Mouse (Mus musculus) forebrain, embryonic 12.5 days (tissue): ENCODE data around the gene Odf3l1. TPM values are rescaled to one million over a fixed set of nuclear protein-coding genes. Genes with fewer than 3 reads are reported as not detected.

ENCODE experiments used
- ATAC-seq: fragments of 200-750 bp; cut with Nextera tagmentation; 2 replicates; pipeline ENCODE4 v1.8.0; 2017; ENCODE audit warnings: moderate TSS enrichment; ENCODE audit not compliant: low FRiP score
- H3K27ac ChIP-seq: fragments of 300-500 bp; sonication (generic); 2 replicates; pipeline ENCODE4 v1.5.1; 2016; ENCODE audit warnings: mild to moderate bottlenecking
- H3K27me3 ChIP-seq: fragments of 300-500 bp; sonication (generic); 2 replicates; pipeline ENCODE4 v1.6.1; 2016; ENCODE audit warnings: mild to moderate bottlenecking
- H3K36me3 ChIP-seq: fragments of 300-500 bp; sonication (generic); replicated peaks from 2 replicates; pipeline ENCODE4 v1.6.1; 2016; ENCODE audit warnings: mild to moderate bottlenecking
- H3K4me1 ChIP-seq: fragments of 300-500 bp; sonication (generic); 2 replicates; pipeline ENCODE4 v1.6.1; 2016
- H3K4me2 ChIP-seq: fragments of 300-500 bp; sonication (generic); 2 replicates; pipeline ENCODE4 v1.6.1; 2016; ENCODE audit warnings: mild to moderate bottlenecking, moderate library complexity
- H3K4me3 ChIP-seq: fragments of 300-500 bp; sonication (generic); replicated peaks from 2 replicates; pipeline ENCODE4 v1.5.1; 2016; ENCODE audit warnings: mild to moderate bottlenecking
- H3K9ac ChIP-seq: fragments of 300-500 bp; sonication (generic); 2 replicates; pipeline ENCODE4 v1.6.1; 2016; ENCODE audit warnings: mild to moderate bottlenecking
- H3K9me3 ChIP-seq: fragments of 300-500 bp; sonication (generic); 2 replicates; pipeline ENCODE4 v1.6.1; 2016
- WGBS: fragments of 180-500 bp; shearing (Covaris S2); methylation state at CpG from one replicate; pipeline ENCODE4 v1.1.7; 2016; 5-methylcytosine and 5-hydroxymethylcytosine counted together
- polyA plus RNA-seq: library from polyadenylated mRNA; unstranded; fragments of >200 nt; fragmentation: Nextera tagmentation; extraction: Ambion mirVana; gene quantifications from 2 replicates; pipeline ENCODE4 v1.2.1, GENCODE M21; 2016

Gene Odf3l1
- polyA plus RNA-seq, 1 experiment from 2014 or later: not detected

- ATAC-seq: no peak
- H3K4me2 ChIP-seq: no peak overlapping the region
- H3K27me3 ChIP-seq: peaks cover 23% of the 10 kb centered on the region
- 87% methylated on average over 10 of the region's 10 CpGs for WGBS
- no peaks in the 10 kb centered on the region for H3K9me3 ChIP-seq
- peaks cover 19% of the 10 kb centered on the region for H3K4me1 ChIP-seq
- H3K9ac ChIP-seq: no peak overlapping the region
- H3K27ac ChIP-seq: no peak overlapping the region
- no peaks in the 10 kb centered on the region for H3K36me3 ChIP-seq
- no peak overlapping the region for H3K4me3 ChIP-seq
These were observed 27.6 kb upstream of the Odf3l1 start for GRCm38 (mm10) chr9:56892111-56892510.

GRCm38 (mm10) chr9:56891517-56892011 lies 27.1 kb upstream of the Odf3l1 start:
- Histone ChIP-seq H3K36me3 (no peaks in the 10 kb centered on the region), H3K4me1 (peaks cover 19% of the 10 kb centered on the region), H3K27ac (no peak overlapping the region), H3K27me3 (peaks cover 23% of the 10 kb centered on the region), H3K9ac (peak overlapping the region; percentile 33; the same call in 1 of the 2 replicates), H3K4me3 (0 out of 2 replicates have a peak overlapping the region, but pooled peaks have one; percentile 4), H3K9me3 (no peaks in the 10 kb centered on the region), H3K4me2 (peak overlapping the region; percentile 42)
- peak; percentile 71 for ATAC-seq
- WGBS: 29% methylated on average over 12 of the region's 12 CpGs

GRCm38 (mm10) chr9:56890522-56891250 lies 26.2 kb upstream of the Odf3l1 start:
- WGBS: 73% methylated on average over 11 of the region's 11 CpGs
- H3K36me3 ChIP-seq: no peaks in the 10 kb centered on the region
- H3K4me1 ChIP-seq: peaks cover 19% of the 10 kb centered on the region
- H3K4me3 ChIP-seq: no peak overlapping the region
- H3K9me3 ChIP-seq: no peaks in the 10 kb centered on the region
- peaks cover 23% of the 10 kb centered on the region for H3K27me3 ChIP-seq
- H3K4me2 ChIP-seq: no peak overlapping the region
- no peak overlapping the region for H3K27ac ChIP-seq
- no peak overlapping the region for H3K9ac ChIP-seq
- no peak for ATAC-seq

GRCm38 (mm10) chr9:56889817-56890216 lies 25.3 kb upstream of the Odf3l1 start:
- 6% methylated on average over 14 of the region's 14 CpGs for WGBS
- no peaks in the 10 kb centered on the region for H3K36me3 ChIP-seq
- peaks cover 19% of the 10 kb centered on the region for H3K4me1 ChIP-seq
- H3K27ac ChIP-seq: no peak overlapping the region
- H3K9ac ChIP-seq: peak overlapping the region; percentile 27; the same call in 1 of the 2 replicates
- peak overlapping the region; percentile 51 for H3K4me2 ChIP-seq
- peak overlapping the region; percentile 19; the same call in 1 of the 2 replicates for H3K4me3 ChIP-seq
- ATAC-seq: peak; percentile 63
- H3K9me3 ChIP-seq: no peaks in the 10 kb centered on the region
- peaks cover 23% of the 10 kb centered on the region for H3K27me3 ChIP-seq

GRCm38 (mm10) chr9:56887581-56887980 lies 23.1 kb upstream of the Odf3l1 start:
- Histone ChIP-seq H3K9ac (no peak overlapping the region), H3K27me3 (peaks cover 22% of the 10 kb centered on the region), H3K4me2 (no peak overlapping the region), H3K4me1 (peaks cover 10% of the 10 kb centered on the region), H3K27ac (no peak overlapping the region), H3K4me3 (no peak overlapping the region), H3K36me3 (no peaks in the 10 kb centered on the region), H3K9me3 (no peaks in the 10 kb centered on the region)
- WGBS: 95% methylated on average over 16 of the region's 16 CpGs
- ATAC-seq: no peak

- Histone ChIP-seq H3K4me1 (peaks cover 6% of the 10 kb centered on the region), H3K27ac (no peak overlapping the region), H3K36me3 (no peaks in the 10 kb centered on the region), H3K4me2 (no peak overlapping the region), H3K9me3 (no peaks in the 10 kb centered on the region), H3K4me3 (no peak overlapping the region), H3K27me3 (peaks cover 13% of the 10 kb centered on the region; the same call in 1 of the 2 replicates), H3K9ac (no peak overlapping the region)
- WGBS: 89% methylated on average over 15 of the region's 15 CpGs
- ATAC-seq: no peak
These were observed 22.1 kb upstream of the Odf3l1 start for GRCm38 (mm10) chr9:56886601-56887000.

- no peak overlapping the region for H3K9ac ChIP-seq
- no peak overlapping the region for H3K27ac ChIP-seq
- no peaks in the 10 kb centered on the region for H3K9me3 ChIP-seq
- peaks cover 12% of the 10 kb centered on the region; the same call in 1 of the 2 replicates for H3K27me3 ChIP-seq
- ATAC-seq: no peak
- 64% methylated on average over 13 of the region's 13 CpGs for WGBS
- no peak overlapping the region for H3K4me3 ChIP-seq
- peaks cover 5% of the 10 kb centered on the region for H3K4me1 ChIP-seq
- H3K4me2 ChIP-seq: no peak overlapping the region
- H3K36me3 ChIP-seq: no peaks in the 10 kb centered on the region
These were observed 21.6 kb upstream of the Odf3l1 start for GRCm38 (mm10) chr9:56886113-56886512.

- no peak overlapping the region for H3K4me2 ChIP-seq
- H3K4me1 ChIP-seq: no peaks in the 10 kb centered on the region
- no peak overlapping the region for H3K9ac ChIP-seq
- no peak overlapping the region for H3K27ac ChIP-seq
- WGBS: 83% methylated on average over 4 of the region's 4 CpGs
- no peaks in the 10 kb centered on the region for H3K9me3 ChIP-seq
- no peaks in the 10 kb centered on the region for H3K27me3 ChIP-seq
- H3K4me3 ChIP-seq: no peak overlapping the region
- no peaks in the 10 kb centered on the region for H3K36me3 ChIP-seq
- no peak for ATAC-seq
These were observed 19.8 kb upstream of the Odf3l1 start for GRCm38 (mm10) chr9:56884328-56884727.

GRCm38 (mm10) chr9:56883470-56883869 lies 19.0 kb upstream of the Odf3l1 start:
- H3K9ac ChIP-seq: no peak overlapping the region
- no peak overlapping the region for H3K27ac ChIP-seq
- no peak overlapping the region for H3K4me2 ChIP-seq
- H3K36me3 ChIP-seq: no peaks in the 10 kb centered on the region
- WGBS: 82% methylated on average over 7 of the region's 7 CpGs
- H3K9me3 ChIP-seq: no peaks in the 10 kb centered on the region
- no peaks in the 10 kb centered on the region for H3K27me3 ChIP-seq
- no peak overlapping the region for H3K4me3 ChIP-seq
- no peak for ATAC-seq
- H3K4me1 ChIP-seq: no peaks in the 10 kb centered on the region

- no peak overlapping the region for H3K4me3 ChIP-seq
- WGBS: 83% methylated on average over 12 of the region's 12 CpGs
These were observed 18.3 kb upstream of the Odf3l1 start for GRCm38 (mm10) chr9:56882818-56883217.

GRCm38 (mm10) chr9:56882283-56882682 lies 17.8 kb upstream of the Odf3l1 start:
- Histone ChIP-seq H3K9ac (no peak overlapping the region), H3K27ac (no peak overlapping the region), H3K27me3 (no peaks in the 10 kb centered on the region), H3K4me2 (no peak overlapping the region), H3K4me1 (no peaks in the 10 kb centered on the region), H3K36me3 (no peaks in the 10 kb centered on the region), H3K4me3 (no peak overlapping the region), H3K9me3 (no peaks in the 10 kb centered on the region)
- ATAC-seq: no peak
- 79% methylated on average over 4 of the region's 4 CpGs for WGBS

More at GRCm38 (mm10) chr9:56882818-56883217, 18.3 kb upstream of the Odf3l1 start:
- no peaks in the 10 kb centered on the region for H3K9me3 ChIP-seq
- H3K4me1 ChIP-seq: no peaks in the 10 kb centered on the region
- no peaks in the 10 kb centered on the region for H3K36me3 ChIP-seq
- H3K27me3 ChIP-seq: no peaks in the 10 kb centered on the region
- no peak overlapping the region for H3K9ac ChIP-seq
- H3K27ac ChIP-seq: no peak overlapping the region
- ATAC-seq: no peak
- no peak overlapping the region for H3K4me2 ChIP-seq

GRCm38 (mm10) chr9:56881539-56882082 lies 17.1 kb upstream of the Odf3l1 start:
- Histone ChIP-seq H3K4me2 (no peak overlapping the region), H3K27me3 (no peaks in the 10 kb centered on the region), H3K9me3 (no peaks in the 10 kb centered on the region), H3K36me3 (no peaks in the 10 kb centered on the region), H3K27ac (no peak overlapping the region), H3K4me3 (no peak overlapping the region), H3K4me1 (no peaks in the 10 kb centered on the region; the same call in 1 of the 2 replicates), H3K9ac (no peak overlapping the region)
- WGBS: 88% methylated on average over 3 of the region's 3 CpGs
- ATAC-seq: no peak
